Mouse (Mus musculus) liver, embryonic 15.5 days (tissue): Measurements from ENCODE around the gene Sbsn. TPM values are rescaled to one million over a fixed set of nuclear protein-coding genes. Genes with fewer than 3 reads are reported as not detected.

ENCODE experiments used
- ATAC-seq: fragments of 200-750 bp; cut with Nextera tagmentation; 2 replicates; pipeline ENCODE4 v1.8.0; 2017; ENCODE audit warnings: moderate number of reproducible peaks, mild to moderate bottlenecking, moderate library complexity; ENCODE audit not compliant: insufficient read depth
- H3K27ac ChIP-seq: fragments of 300-500 bp; sonication (generic); replicated peaks from 2 replicates; pipeline ENCODE4 v1.5.1; 2015; ENCODE audit warnings: mild to moderate bottlenecking, inconsistent platforms
- H3K27me3 ChIP-seq: fragments of 300-500 bp; sonication (generic); 2 replicates; pipeline ENCODE4 v1.6.1; 2015; ENCODE audit warnings: mild to moderate bottlenecking, inconsistent platforms
- H3K36me3 ChIP-seq: fragments of 300-500 bp; sonication (generic); replicated peaks from 2 replicates; pipeline ENCODE4 v1.6.1; 2015; ENCODE audit warnings: moderate library complexity, mild to moderate bottlenecking, inconsistent platforms
- H3K4me1 ChIP-seq: fragments of 300-500 bp; sonication (generic); replicated peaks from 2 replicates; pipeline ENCODE4 v1.6.1; 2015; ENCODE audit warnings: inconsistent platforms
- H3K4me2 ChIP-seq: fragments of 300-500 bp; sonication (generic); 2 replicates; pipeline ENCODE4 v1.6.1; 2015; ENCODE audit warnings: moderate library complexity, mild to moderate bottlenecking, inconsistent platforms
- H3K4me3 ChIP-seq: fragments of 300-500 bp; sonication (generic); replicated peaks from 2 replicates; pipeline ENCODE4 v1.5.1; 2015; ENCODE audit warnings: mild to moderate bottlenecking, inconsistent platforms
- H3K9ac ChIP-seq: fragments of 300-500 bp; sonication (generic); 2 replicates; pipeline ENCODE4 v1.6.1; 2015; ENCODE audit warnings: moderate library complexity, mild to moderate bottlenecking, inconsistent platforms
- H3K9me3 ChIP-seq: fragments of 300-500 bp; sonication (generic); replicated peaks from 2 replicates; pipeline ENCODE4 v1.6.1; 2016; ENCODE audit warnings: inconsistent platforms
- WGBS: fragments of 180-500 bp; shearing (Covaris S2); methylation state at CpG from one replicate; pipeline ENCODE4 v1.1.7; 2015; ENCODE audit warnings: mixed read lengths; ENCODE audit not compliant: insufficient replicate concordance; 5-methylcytosine and 5-hydroxymethylcytosine counted together
- polyA plus RNA-seq: library from polyadenylated mRNA; unstranded; fragments of >200 nt; fragmentation: Nextera tagmentation; extraction: Ambion mirVana; gene quantifications from 2 replicates; pipeline ENCODE4 v1.2.1, GENCODE M21; 2015

Sbsn gene
- polyA plus RNA-seq, 1 experiment from 2014 or later = 0.12 TPM

GRCm38 (mm10) chr7:30758853-30759252 is 7.6 kb downstream of the Sbsn start:
- H3K4me2 ChIP-seq = no peak overlapping the region
- no peak for ATAC-seq
- H3K9me3 ChIP-seq = no peaks in the 10 kb centered on the region; the same call in 1 of the 2 replicates
- no peak overlapping the region for H3K4me3 ChIP-seq
- WGBS = 35% methylated on average over 4 of the region's 4 CpGs
- no peak overlapping the region for H3K27ac ChIP-seq
- no peaks in the 10 kb centered on the region for H3K27me3 ChIP-seq
- H3K4me1 ChIP-seq = peaks cover 13% of the 10 kb centered on the region
- H3K9ac ChIP-seq = no peak overlapping the region
- H3K36me3 ChIP-seq = no peaks in the 10 kb centered on the region

- no peaks in the 10 kb centered on the region for H3K36me3 ChIP-seq
- H3K4me3 ChIP-seq = no peak overlapping the region
- H3K9me3 ChIP-seq = no peaks in the 10 kb centered on the region
- H3K27ac ChIP-seq = no peak overlapping the region
- no peak overlapping the region for H3K9ac ChIP-seq
- no peak for ATAC-seq
- no peaks in the 10 kb centered on the region; the same call in 1 of the 2 replicates for H3K27me3 ChIP-seq
- peaks cover 13% of the 10 kb centered on the region for H3K4me1 ChIP-seq
- 20% methylated on average over 4 of the region's 4 CpGs for WGBS
- no peak overlapping the region for H3K4me2 ChIP-seq
Measured at GRCm38 (mm10) chr7:30761769-30762352, 10.6 kb downstream of the Sbsn start.

GRCm38 (mm10) chr7:30763456-30763855 is 12.2 kb downstream of the Sbsn start, which contains the start of gene Dmkn:
Dmkn (plus strand) TSS chr7:30763756.
- peaks cover 13% of the 10 kb centered on the region for H3K4me1 ChIP-seq
- no peak within 1 kb of the TSS for H3K27ac ChIP-seq
- no peaks in the 10 kb centered on the region; the same call in 1 of the 2 replicates for H3K27me3 ChIP-seq
- 40% methylated on average over 5 of the region's 5 CpGs for WGBS
- ATAC-seq = no peak
- no peaks in the 10 kb centered on the region for H3K36me3 ChIP-seq
- no peak within 1 kb of the TSS for H3K4me3 ChIP-seq
- no peak within 1 kb of the TSS for H3K4me2 ChIP-seq
- no peak within 1 kb of the TSS for H3K9ac ChIP-seq
- H3K9me3 ChIP-seq = no peaks in the 10 kb centered on the region

DNA sequence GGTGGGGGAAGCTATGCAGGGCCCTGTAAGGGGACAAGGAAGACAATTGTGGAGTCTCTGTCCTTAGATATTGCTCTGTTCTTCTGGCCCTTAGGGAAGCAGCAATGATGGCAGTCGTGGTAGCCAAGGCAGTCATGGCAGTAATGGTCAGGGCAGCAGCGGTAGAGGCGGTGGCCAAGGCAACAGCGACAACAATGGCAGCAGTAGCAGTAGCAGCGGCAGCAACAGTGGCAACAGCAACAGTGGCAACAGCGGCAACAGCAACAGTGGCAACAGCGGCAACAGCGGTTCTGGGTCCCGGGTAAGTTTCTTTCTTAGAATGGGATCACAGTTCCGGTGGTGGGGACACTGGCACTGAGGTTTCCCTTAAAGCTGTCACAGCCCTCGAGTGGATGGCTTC is 13.9 kb downstream of the Sbsn start:
- H3K4me1 ChIP-seq = peaks cover 11% of the 10 kb centered on the region
- 42% methylated on average over 11 of the region's 11 CpGs for whole genome bisulfite sequencing
- ATAC-seq = no peak
- H3K9ac ChIP-seq = no peak overlapping the region
- no peaks in the 10 kb centered on the region for H3K36me3 ChIP-seq
- no peak overlapping the region for H3K4me3 ChIP-seq
- H3K4me2 ChIP-seq = no peak overlapping the region
- no peaks in the 10 kb centered on the region for H3K9me3 ChIP-seq
- no peak overlapping the region for H3K27ac ChIP-seq
- no peaks in the 10 kb centered on the region; the same call in 1 of the 2 replicates for H3K27me3 ChIP-seq

- H3K36me3 ChIP-seq = no peaks in the 10 kb centered on the region
- no peaks in the 10 kb centered on the region for H3K9me3 ChIP-seq
- H3K9ac ChIP-seq = no peak overlapping the region
- H3K27me3 ChIP-seq = no peaks in the 10 kb centered on the region; the same call in 1 of the 2 replicates
- H3K4me1 ChIP-seq = peaks cover 7% of the 10 kb centered on the region
- no peak overlapping the region for H3K4me3 ChIP-seq
- 54% methylated on average over 4 of the region's 4 CpGs for WGBS
- no peak overlapping the region for H3K27ac ChIP-seq
- no peak for ATAC-seq
- no peak overlapping the region for H3K4me2 ChIP-seq
Measured at GRCm38 (mm10) chr7:30766408-30766807, 15.1 kb downstream of the Sbsn start.

GRCm38 (mm10) chr7:30769236-30769635 is 18.0 kb downstream of the Sbsn start:
- Histone ChIP-seq H3K27ac (no peak overlapping the region), H3K4me1 (no peaks in the 10 kb centered on the region), H3K36me3 (no peaks in the 10 kb centered on the region), H3K4me2 (no peak overlapping the region), H3K27me3 (no peaks in the 10 kb centered on the region; the same call in 1 of the 2 replicates), H3K9me3 (no peaks in the 10 kb centered on the region), H3K4me3 (no peak overlapping the region), H3K9ac (no peak overlapping the region)
- WGBS = 27% methylated on average over 9 of the region's 9 CpGs
- ATAC-seq = no peak

GRCm38 (mm10) chr7:30776104-30776503 is 24.8 kb downstream of the Sbsn start:
- Histone ChIP-seq H3K27me3 (no peaks in the 10 kb centered on the region), H3K4me3 (no peak overlapping the region), H3K9ac (no peak overlapping the region), H3K9me3 (no peaks in the 10 kb centered on the region), H3K27ac (no peak overlapping the region), H3K4me2 (no peak overlapping the region), H3K4me1 (no peaks in the 10 kb centered on the region), H3K36me3 (no peaks in the 10 kb centered on the region)
- ATAC-seq = no peak
- WGBS = 66% methylated on average over 9 of the region's 9 CpGs

DNA sequence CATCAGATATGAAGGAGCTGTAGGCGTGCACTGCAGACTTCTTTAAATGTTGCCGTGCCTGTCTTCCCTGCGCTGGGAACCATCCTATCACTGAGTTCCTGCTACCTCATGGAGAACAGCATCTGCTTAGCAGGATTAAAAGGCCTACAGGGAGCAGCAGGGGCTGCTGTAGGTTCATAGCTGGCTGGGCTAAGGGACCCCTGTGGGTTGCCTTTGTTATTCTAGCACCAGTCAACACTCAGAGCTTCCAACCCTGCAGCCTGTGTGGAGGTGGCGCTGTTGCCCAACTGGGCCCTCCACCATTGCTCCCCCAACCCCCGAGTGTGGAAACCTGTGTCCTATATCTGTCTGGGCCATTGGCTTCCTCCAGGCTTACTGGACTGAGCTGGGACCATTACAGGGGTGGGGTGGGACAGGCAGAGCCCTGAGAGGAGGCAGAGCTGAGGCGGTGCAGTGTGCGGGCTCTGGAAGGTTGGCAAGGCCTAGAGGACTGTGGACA is 25.9 kb downstream of the Sbsn start:
- Histone ChIP-seq H3K27me3 (no peaks in the 10 kb centered on the region), H3K9me3 (no peaks in the 10 kb centered on the region), H3K9ac (no peak overlapping the region), H3K27ac (no peak overlapping the region), H3K4me1 (no peaks in the 10 kb centered on the region), H3K36me3 (no peaks in the 10 kb centered on the region), H3K4me2 (no peak overlapping the region), H3K4me3 (no peak overlapping the region)
- ATAC-seq = no peak
- WGBS = 53% methylated on average over 7 of the region's 7 CpGs

GRCm38 (mm10) chr7:30777911-30778310 is 26.6 kb downstream of the Sbsn start:
- ATAC-seq = no peak
- 31% methylated on average over 1 of the region's 1 CpGs for WGBS
- H3K9me3 ChIP-seq = no peaks in the 10 kb centered on the region
- H3K4me2 ChIP-seq = no peak overlapping the region
- H3K4me3 ChIP-seq = no peak overlapping the region
- no peaks in the 10 kb centered on the region for H3K36me3 ChIP-seq
- no peaks in the 10 kb centered on the region for H3K4me1 ChIP-seq
- H3K27me3 ChIP-seq = no peaks in the 10 kb centered on the region
- no peak overlapping the region for H3K27ac ChIP-seq
- H3K9ac ChIP-seq = no peak overlapping the region

GRCm38 (mm10) chr7:30781792-30782191 is 30.5 kb downstream of the Sbsn start:
- H3K9me3 ChIP-seq = no peaks in the 10 kb centered on the region
- WGBS = 40% methylated on average over 4 of the region's 4 CpGs

DNA sequence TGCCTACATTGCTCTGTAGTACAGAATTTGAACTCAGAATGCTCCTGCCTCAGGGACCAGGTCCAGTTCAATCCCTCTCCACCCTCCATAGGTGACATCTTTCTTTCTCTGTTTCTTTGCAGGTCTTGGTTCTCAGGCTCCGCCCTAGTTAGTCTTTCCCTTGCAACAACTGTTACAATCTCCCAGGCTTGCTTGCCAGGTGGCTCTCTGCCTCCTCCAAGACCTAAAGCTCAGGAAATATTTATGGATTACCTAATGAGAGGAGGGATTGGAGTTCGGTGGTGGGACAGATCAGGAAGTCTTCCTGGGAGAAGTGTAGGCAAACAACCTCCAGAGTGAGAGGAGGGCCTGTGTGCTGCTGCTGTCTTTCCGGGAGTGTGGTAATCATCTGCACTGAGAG is 31.4 kb downstream of the Sbsn start:
- WGBS = 56% methylated on average over 3 of the region's 3 CpGs

More at GRCm38 (mm10) chr7:30781792-30782191, 30.5 kb downstream of the Sbsn start:
- H3K4me1 ChIP-seq = no peaks in the 10 kb centered on the region
- H3K27ac ChIP-seq = no peak overlapping the region
- H3K4me3 ChIP-seq = no peak overlapping the region
- no peaks in the 10 kb centered on the region for H3K27me3 ChIP-seq
- H3K36me3 ChIP-seq = no peaks in the 10 kb centered on the region
- H3K9ac ChIP-seq = no peak overlapping the region
- ATAC-seq = no peak
- no peak overlapping the region for H3K4me2 ChIP-seq

DNA sequence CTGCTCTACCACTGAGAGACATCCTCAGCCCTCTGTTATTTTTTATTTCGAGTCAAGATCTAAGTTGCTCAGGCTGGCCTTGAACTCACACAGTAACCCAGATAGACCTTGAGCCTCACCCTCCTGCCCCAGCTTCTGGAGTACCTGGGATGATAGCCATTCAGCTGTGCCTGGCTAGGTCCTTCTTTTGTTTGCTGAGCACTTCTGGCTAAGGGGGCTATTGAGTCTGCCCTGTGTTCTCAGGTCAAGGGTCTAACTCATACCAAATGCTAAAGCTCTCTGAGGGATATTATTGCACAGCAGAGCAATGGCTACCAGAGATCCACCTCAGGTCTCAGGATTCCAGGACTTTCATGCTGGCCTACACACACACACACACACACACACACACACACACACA is 33.9 kb downstream of the Sbsn start:
- 55% methylated on average over 1 of the region's 1 CpGs for WGBS
- Histone ChIP-seq H3K36me3 (no peaks in the 10 kb centered on the region), H3K4me1 (no peaks in the 10 kb centered on the region), H3K27ac (no peak overlapping the region), H3K27me3 (no peaks in the 10 kb centered on the region), H3K4me2 (no peak overlapping the region), H3K9ac (no peak overlapping the region), H3K4me3 (no peak overlapping the region), H3K9me3 (no peaks in the 10 kb centered on the region)
- no peak for ATAC-seq

More for the DNA sequence above, 31.4 kb downstream of the Sbsn start:
- Histone ChIP-seq H3K4me3 (no peak overlapping the region), H3K9me3 (no peaks in the 10 kb centered on the region), H3K27me3 (no peaks in the 10 kb centered on the region), H3K9ac (no peak overlapping the region), H3K27ac (no peak overlapping the region), H3K4me2 (no peak overlapping the region), H3K4me1 (no peaks in the 10 kb centered on the region), H3K36me3 (no peaks in the 10 kb centered on the region)
- ATAC-seq = no peak
